Mouse (Mus musculus) limb, embryonic 10.5 days (tissue): Measurements from ENCODE around the gene Hal. TPM values are rescaled to one million over a fixed set of nuclear protein-coding genes. Genes with fewer than 3 reads are reported as not detected.

ENCODE experiments used
- DNase-seq: peaks from one replicate; pipeline ENCODE4 v3.0.0-alpha.2; 2017; ENCODE audit warnings: low spot score
- H3K27ac ChIP-seq: fragments of 300-500 bp; sonication (generic); 2 replicates; pipeline ENCODE4 v1.5.1; 2016; ENCODE audit warnings: mild to moderate bottlenecking
- H3K27me3 ChIP-seq: fragments of 300-500 bp; sonication (generic); 2 replicates; pipeline ENCODE4 v1.6.1; 2016; ENCODE audit warnings: low read depth, mild to moderate bottlenecking; ENCODE audit not compliant: poor library complexity, severe bottlenecking
- H3K36me3 ChIP-seq: fragments of 300-500 bp; sonication (generic); 2 replicates; pipeline ENCODE4 v1.6.1; 2016; ENCODE audit warnings: mild to moderate bottlenecking, moderate library complexity
- H3K4me1 ChIP-seq: fragments of 300-500 bp; sonication (generic); 2 replicates; pipeline ENCODE4 v1.6.1; 2016
- H3K4me3 ChIP-seq: fragments of 300-500 bp; sonication (generic); 2 replicates; pipeline ENCODE4 v1.5.1; 2016; ENCODE audit warnings: mild to moderate bottlenecking, moderate library complexity
- H3K9me3 ChIP-seq: fragments of 300-500 bp; sonication (generic); replicated peaks from 2 replicates; pipeline ENCODE4 v1.6.1; 2016; ENCODE audit warnings: mild to moderate bottlenecking
- WGBS: fragments of 180-500 bp; shearing (Covaris S2); methylation state at CpG from one replicate; pipeline ENCODE4 v1.1.7; 2016; 5-methylcytosine and 5-hydroxymethylcytosine counted together
- polyA plus RNA-seq: library from polyadenylated mRNA; unstranded; fragments of >200 nt; fragmentation: Nextera tagmentation; extraction: Ambion mirVana; gene quantifications from 2 replicates; pipeline ENCODE4 v1.2.1, GENCODE M21; 2016

Gene Hal
- polyA plus RNA-seq, 1 experiment from 2014 or later: 0.04 TPM

DNA sequence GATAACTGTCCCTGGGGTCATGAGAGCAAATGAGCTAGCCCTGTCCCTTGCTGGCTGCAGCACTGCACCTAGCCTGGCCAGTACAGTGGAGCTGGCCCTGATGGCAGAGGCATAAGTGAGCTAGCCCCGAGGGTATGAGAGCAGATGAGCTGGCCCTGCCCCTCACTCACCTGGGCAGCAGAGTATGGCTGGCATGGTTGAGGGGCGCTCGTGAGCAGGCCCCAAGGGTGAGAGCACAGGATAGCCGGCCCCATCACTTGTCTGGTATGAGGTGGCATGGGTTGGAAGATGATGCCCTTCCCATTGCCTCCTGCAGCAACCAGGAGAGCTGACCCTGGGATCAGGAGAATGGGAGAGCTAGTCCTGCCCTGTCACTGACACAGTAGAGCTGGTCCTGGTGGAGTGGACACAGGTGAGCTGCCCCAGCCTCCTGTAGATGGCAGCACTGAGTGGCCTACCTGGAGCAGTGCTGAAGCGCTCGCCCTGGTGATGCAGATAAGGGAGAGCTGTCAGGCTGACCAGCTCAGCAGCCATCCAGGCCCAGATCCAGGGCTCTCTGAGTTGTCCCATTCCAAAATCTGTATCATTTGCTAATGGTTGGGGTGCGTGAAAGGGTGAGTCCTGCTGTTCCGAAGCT lies 3.4 kb upstream of the Hal start:
- H3K27me3 ChIP-seq: no peaks in the 10 kb centered on the region
- peaks cover 2% of the 10 kb centered on the region; the same call in 1 of the 2 replicates for H3K4me1 ChIP-seq
- H3K9me3 ChIP-seq: no peaks in the 10 kb centered on the region
- H3K4me3 ChIP-seq: no peak overlapping the region
- no peak overlapping the region for H3K27ac ChIP-seq
- H3K36me3 ChIP-seq: peaks cover 48% of the 10 kb centered on the region
- DNase-seq: peak; percentile 63
- 83% methylated on average over 8 of the region's 8 CpGs for WGBS

DNA sequence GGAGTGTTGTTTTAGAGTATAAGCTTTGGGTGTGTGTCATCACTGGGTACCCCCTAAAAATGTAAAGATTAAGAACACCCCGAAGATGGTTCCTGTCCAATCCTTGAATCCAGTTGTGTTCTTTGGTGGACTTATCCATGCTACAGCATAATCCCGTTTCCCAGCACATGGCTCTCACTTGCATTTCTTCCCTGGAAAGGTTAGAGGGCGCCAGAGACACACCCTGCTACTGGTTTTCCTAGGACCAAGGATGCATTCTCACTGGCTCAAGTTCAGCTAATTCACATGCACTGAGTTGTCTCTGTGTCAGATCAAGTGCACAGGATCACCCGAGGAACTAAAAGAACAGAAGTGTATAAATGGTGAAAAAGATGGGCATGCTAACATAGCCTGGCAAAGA lies 1.9 kb upstream of the Hal start:
- Histone ChIP-seq H3K36me3 (peaks cover 34% of the 10 kb centered on the region), H3K4me3 (no peak overlapping the region), H3K4me1 (peaks cover 7% of the 10 kb centered on the region; the same call in 1 of the 2 replicates), H3K27me3 (no peaks in the 10 kb centered on the region), H3K27ac (no peak overlapping the region), H3K9me3 (no peaks in the 10 kb centered on the region)
- 31% methylated on average over 4 of the region's 4 CpGs for WGBS
- DNase-seq: no peak

DNA sequence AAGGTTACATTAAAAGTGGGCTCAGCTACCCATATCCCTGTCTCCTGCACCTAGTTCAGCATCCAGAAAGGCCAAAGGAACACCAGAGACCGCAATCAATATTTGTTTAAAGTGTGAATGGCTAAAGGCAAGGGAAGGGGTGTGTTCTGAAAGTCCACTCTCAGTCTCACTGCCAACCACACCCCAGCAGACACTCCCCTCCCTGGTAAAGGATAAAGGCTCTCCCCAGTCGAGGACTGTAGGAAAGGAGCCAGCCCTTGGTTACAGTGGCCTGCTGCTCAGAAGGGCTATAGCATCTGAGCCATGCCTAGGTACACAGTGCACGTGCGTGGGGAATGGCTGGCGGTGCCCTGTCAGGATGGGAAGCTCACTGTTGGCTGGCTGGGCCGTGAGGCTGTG lies 259 bp downstream of the Hal start:
- H3K27ac ChIP-seq: no peak overlapping the region
- no peaks in the 10 kb centered on the region for H3K27me3 ChIP-seq
- no peaks in the 10 kb centered on the region for H3K9me3 ChIP-seq
- H3K4me1 ChIP-seq: peaks cover 7% of the 10 kb centered on the region; the same call in 1 of the 2 replicates
- H3K36me3 ChIP-seq: peaks cover 12% of the 10 kb centered on the region
- WGBS: 81% methylated on average over 6 of the region's 6 CpGs
- no peak overlapping the region for H3K4me3 ChIP-seq
- no peak for DNase-seq

DNA sequence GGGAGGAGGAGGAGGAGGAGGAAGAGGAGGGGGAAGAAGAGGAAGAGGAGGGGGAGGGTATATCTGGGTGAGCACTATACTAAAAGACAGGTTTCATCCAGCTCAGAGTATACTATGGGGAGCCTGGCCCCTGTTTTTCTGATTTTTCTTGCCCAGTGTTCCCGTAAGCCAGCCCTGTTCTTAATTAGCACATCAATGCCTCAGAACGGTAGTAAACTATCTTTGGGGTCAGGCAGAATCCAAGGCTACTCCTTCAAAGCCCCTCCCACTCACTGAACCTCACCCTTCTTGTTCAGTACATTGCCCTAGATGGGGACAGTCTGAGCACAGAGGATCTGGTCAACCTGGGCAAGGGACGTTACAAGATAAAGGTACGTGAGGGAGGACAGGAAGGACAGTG lies 1.9 kb downstream of the Hal start:
- no peak for DNase-seq
- H3K27ac ChIP-seq: no peak overlapping the region
- 44% methylated on average over 4 of the region's 4 CpGs for WGBS

DNA sequence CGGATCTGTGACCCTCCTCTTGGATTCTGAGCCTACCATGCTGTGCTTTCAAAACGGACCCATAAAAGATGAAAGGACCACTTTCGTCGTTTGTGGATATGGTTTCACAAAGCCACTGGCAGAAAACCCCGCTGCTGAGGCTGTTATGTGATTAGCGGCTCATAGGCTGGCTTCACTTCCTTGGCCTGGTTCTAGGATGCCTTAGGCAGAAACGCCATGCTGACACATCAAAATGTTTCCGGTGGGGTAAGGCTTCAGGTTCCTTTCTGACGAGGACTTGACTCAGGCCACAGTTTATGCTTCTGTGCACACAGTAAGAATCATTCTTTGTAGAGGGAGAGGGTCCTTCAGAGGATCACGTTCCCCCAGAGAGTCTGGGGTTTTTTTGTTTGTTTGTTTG lies 12.3 kb downstream of the Hal start:
- H3K36me3 ChIP-seq: no peaks in the 10 kb centered on the region
- H3K4me1 ChIP-seq: peaks cover 9% of the 10 kb centered on the region
- peak; percentile 39 for DNase-seq
- no peak overlapping the region; the same call in 1 of the 2 replicates for H3K27ac ChIP-seq
- no peak overlapping the region for H3K4me3 ChIP-seq
- 51% methylated on average over 10 of the region's 10 CpGs for WGBS
- H3K27me3 ChIP-seq: no peaks in the 10 kb centered on the region
- no peaks in the 10 kb centered on the region for H3K9me3 ChIP-seq

More for the DNA sequence above, 1.9 kb downstream of the Hal start:
- Histone ChIP-seq H3K36me3 (0 out of 2 replicates have a peak, but pooled peaks cover under 1% of the 10 kb centered on the region), H3K9me3 (no peaks in the 10 kb centered on the region), H3K27me3 (no peaks in the 10 kb centered on the region), H3K4me1 (peaks cover 7% of the 10 kb centered on the region; the same call in 1 of the 2 replicates), H3K4me3 (no peak overlapping the region)

DNA sequence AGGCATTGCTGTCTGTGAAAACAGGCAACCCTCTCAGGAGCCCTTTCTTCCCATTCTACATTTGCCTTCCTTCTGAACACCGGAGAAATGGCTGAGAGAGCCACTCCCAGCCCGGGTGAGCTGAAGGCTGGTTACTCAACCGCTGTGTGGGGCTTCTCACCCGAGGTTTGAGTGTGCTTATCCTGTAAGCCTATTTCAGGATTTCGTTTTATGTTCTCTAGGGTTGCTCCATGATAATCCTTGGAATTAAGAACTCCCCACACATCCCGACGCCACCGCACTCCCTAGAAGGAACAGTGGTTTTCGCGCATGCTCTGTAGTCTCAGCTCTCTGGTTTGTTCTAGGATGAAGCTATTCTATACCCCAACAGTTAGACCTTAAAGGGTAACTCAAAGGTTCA lies 12.8 kb downstream of the Hal start:
- DNase-seq: no peak
- H3K27ac ChIP-seq: no peak overlapping the region

DNA sequence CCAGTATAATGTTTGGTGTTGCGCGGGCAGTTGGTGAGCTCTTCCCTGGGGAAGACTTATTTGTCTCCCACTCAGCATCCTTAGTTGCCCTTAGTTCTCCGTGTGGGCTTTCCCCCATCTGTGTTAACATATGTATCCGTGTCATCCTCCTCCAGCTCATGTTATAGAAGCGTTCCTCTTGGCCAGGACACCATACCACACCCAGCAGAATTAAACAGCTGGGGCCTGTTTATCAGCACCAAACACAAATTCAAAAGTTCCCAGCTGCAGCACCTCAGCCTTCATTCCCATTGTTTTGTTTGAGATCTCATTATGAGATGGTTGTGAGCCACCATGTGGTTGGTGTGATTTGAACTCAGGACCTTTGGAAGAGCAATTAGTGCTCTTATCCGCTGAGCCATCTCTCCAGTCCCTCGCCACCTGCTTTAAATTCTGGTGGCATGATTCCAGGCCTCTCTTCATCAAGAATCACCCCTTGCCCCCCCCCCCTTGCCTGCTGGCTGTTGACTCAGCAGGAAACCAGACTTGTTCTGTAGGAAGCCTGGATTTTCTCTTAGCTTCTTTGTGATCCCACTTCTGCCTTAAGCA lies 19.9 kb downstream of the Hal start:
- no peak for DNase-seq
- Histone ChIP-seq H3K9me3 (no peaks in the 10 kb centered on the region), H3K27me3 (no peaks in the 10 kb centered on the region), H3K4me1 (no peaks in the 10 kb centered on the region), H3K4me3 (no peak overlapping the region), H3K27ac (no peak overlapping the region), H3K36me3 (no peaks in the 10 kb centered on the region)
- WGBS: 84% methylated on average over 7 of the region's 7 CpGs

More for the DNA sequence above, 12.8 kb downstream of the Hal start:
- Histone ChIP-seq H3K4me3 (no peak overlapping the region), H3K27me3 (no peaks in the 10 kb centered on the region), H3K36me3 (no peaks in the 10 kb centered on the region), H3K4me1 (peaks cover 9% of the 10 kb centered on the region), H3K9me3 (no peaks in the 10 kb centered on the region)
- 89% methylated on average over 10 of the region's 10 CpGs for WGBS

DNA sequence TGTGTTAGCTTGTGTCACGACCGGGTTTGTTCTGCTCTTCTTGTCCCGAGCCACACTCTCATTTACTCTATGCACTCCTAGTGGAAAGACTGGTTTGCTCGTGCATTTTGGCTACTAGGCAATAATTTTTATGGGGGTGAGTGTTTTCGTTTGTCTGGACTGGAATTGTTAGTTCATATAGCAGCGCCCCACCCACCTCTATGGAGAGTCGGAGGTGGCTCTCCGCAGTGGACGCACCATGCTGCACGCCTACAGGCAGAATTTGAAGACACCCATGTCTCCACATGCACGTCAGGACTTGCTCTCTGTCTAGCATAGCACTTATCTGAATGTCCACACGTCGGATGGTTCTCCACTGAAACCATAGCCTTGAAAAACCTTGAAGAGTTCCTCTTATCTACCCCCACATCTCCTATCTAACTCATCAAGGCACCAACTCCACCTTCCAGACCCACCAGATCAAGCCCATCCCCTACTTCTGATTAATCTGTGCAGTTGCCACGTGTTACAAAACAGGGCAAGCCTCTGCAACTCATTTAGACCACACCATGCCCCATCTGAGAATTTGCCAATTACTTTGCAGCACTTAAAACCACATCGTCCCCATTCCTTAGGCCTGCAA lies 21.1 kb downstream of the Hal start:
- no peak for DNase-seq
- WGBS: 83% methylated on average over 15 of the region's 15 CpGs
- Histone ChIP-seq H3K4me1 (no peaks in the 10 kb centered on the region), H3K36me3 (no peaks in the 10 kb centered on the region), H3K27ac (no peak overlapping the region), H3K9me3 (no peaks in the 10 kb centered on the region), H3K4me3 (no peak overlapping the region), H3K27me3 (no peaks in the 10 kb centered on the region)

DNA sequence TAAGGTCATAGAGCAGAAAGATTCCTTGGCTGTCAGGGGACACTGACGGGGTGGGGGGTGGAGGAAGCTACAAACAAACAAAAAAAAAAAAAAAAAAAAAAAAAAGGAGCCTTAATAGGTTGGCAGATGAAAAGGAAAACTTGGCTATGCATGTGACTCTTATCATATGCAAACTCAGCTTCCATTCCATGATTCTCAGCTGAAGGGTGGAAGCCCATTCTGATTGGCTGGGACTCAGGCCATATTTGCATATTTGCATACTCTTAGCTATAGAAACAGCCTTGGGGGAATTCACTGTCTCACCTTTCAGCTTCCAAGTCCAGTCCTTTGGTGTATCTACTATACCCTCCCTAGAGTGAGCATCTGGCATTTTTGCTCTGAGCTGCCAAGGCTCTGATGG lies 26.9 kb downstream of the Hal start:
- 31% methylated on average over 1 of the region's 1 CpGs for WGBS
- Histone ChIP-seq H3K4me3 (no peak overlapping the region), H3K4me1 (no peaks in the 10 kb centered on the region), H3K27me3 (no peaks in the 10 kb centered on the region), H3K9me3 (no peaks in the 10 kb centered on the region), H3K36me3 (no peaks in the 10 kb centered on the region), H3K27ac (no peak overlapping the region)
- DNase-seq: no peak

DNA sequence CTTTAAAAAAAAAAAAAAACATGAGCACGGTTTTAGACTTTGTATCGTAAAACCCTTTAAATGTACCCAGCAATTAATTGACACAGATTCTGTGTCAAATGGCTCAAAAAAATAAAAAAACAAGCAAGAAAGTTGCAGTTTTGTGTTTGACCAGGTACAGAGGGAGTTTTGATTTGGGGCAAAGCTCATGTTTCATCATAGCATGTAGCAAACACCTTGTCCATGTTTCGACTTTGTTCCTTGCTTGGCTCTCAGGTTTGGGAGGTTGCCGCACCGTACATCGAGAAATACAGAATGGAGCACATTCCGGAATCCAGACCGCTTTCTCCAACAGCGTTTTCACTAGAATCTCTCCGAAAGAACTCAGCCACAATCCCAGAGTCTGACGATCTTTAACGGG lies 27.4 kb downstream of the Hal start:
- DNase-seq: no peak
- Histone ChIP-seq H3K36me3 (no peaks in the 10 kb centered on the region), H3K9me3 (no peaks in the 10 kb centered on the region), H3K27ac (no peak overlapping the region), H3K4me1 (no peaks in the 10 kb centered on the region), H3K27me3 (no peaks in the 10 kb centered on the region), H3K4me3 (no peak overlapping the region)
- WGBS: 86% methylated on average over 12 of the region's 12 CpGs

DNA sequence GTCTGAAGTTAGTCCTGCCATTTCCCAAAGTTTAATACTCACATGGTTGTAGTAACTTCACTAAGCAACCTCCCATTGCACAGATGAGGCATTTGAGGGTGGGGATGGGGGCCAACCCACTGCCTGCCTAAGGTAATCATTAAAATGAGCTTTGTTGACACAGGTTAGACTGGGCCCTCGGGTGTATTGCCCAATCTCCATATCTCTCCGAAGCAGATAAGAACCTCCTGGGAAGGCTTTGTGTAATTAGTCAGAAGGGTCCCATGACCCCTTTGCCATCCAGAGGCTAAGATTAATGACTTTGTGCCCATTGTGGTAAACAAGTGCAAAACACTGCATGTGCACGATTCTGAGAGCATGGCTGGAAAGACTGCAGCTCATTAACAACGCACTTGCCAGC lies 29.2 kb downstream of the Hal start:
- no peaks in the 10 kb centered on the region for H3K9me3 ChIP-seq
- no peak for DNase-seq
- no peaks in the 10 kb centered on the region for H3K27me3 ChIP-seq
- H3K27ac ChIP-seq: no peak overlapping the region
- H3K4me1 ChIP-seq: no peaks in the 10 kb centered on the region
- no peak overlapping the region for H3K4me3 ChIP-seq
- H3K36me3 ChIP-seq: no peaks in the 10 kb centered on the region
- WGBS: 61% methylated on average over 4 of the region's 4 CpGs

DNA sequence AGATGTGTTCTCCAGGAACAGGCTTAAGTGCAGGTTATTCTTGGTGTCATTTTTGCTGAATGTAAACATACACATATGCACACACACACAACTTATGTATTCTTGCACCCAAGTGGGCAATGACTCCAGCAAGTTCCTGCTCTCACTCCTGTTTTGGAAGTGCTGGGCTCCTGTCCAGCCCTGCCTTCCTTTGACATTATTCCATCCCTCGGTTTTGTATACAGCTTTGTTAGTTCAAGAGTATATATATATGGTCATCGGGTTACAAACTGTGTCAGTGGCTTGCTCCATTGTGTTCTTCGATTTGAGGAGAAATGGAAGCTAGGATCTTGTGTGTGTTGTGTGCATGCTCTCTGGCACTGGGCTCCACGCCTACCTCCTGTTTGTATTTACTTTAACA lies 29.6 kb downstream of the Hal start:
- 90% methylated on average over 4 of the region's 4 CpGs for WGBS
- no peak for DNase-seq
- no peak overlapping the region for H3K4me3 ChIP-seq

DNA sequence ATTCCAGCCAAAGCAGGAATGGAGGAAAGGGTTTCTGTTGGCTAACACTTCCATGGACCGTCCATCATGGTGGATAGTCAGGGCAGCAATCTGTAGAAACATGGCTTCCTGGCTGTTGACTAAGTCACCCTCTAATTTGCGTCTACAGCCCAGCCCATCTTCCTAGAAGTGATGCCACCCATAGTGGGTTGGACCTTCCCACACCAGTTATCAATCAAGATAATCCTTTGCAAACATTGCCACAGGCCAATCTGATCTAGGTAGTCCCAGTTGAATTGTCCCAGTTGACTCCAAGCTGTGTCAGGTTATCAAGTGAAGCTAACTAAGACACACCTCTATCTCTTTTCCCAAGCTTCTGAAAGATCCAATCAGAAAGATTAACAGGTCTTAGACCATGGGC lies 30.1 kb downstream of the Hal start:
- Histone ChIP-seq H3K27me3 (no peaks in the 10 kb centered on the region), H3K4me3 (no peak overlapping the region), H3K9me3 (no peaks in the 10 kb centered on the region), H3K4me1 (no peaks in the 10 kb centered on the region), H3K36me3 (no peaks in the 10 kb centered on the region), H3K27ac (no peak overlapping the region)
- 90% methylated on average over 2 of the region's 2 CpGs for WGBS
- DNase-seq: no peak

More for the DNA sequence above, 29.6 kb downstream of the Hal start:
- Histone ChIP-seq H3K27me3 (no peaks in the 10 kb centered on the region), H3K4me1 (no peaks in the 10 kb centered on the region), H3K36me3 (no peaks in the 10 kb centered on the region), H3K9me3 (no peaks in the 10 kb centered on the region), H3K27ac (no peak overlapping the region)
